Mouse (Mus musculus): Measurements from ENCODE around the gene Atp10b. TPM values are rescaled to one million over a fixed set of nuclear protein-coding genes. Genes with fewer than 3 reads are reported as not detected.

The Atp10b gene
- polyA plus RNA-seq, 1 experiment from 2014 or later: 3.3 TPM

GRCm38 (mm10) chr11:43239804-43240203 lies 90.1 kb downstream of the Atp10b start:
- H3K36me3 ChIP-seq (ENCODE audit: control insufficient read depth, insufficient read depth): peaks cover 10% of the 10 kb centered on the region; the same call in 1 of the 2 replicates
- H3K27me3 ChIP-seq (replicated peaks; ENCODE audit: control insufficient read depth, insufficient read depth, low read length): no peaks in the 10 kb centered on the region
- H3K4me2 ChIP-seq (replicated peaks; ENCODE audit: low read depth): no peak overlapping the region
- WGBS: 95% methylated on average over 8 of the region's 8 CpGs
- no peaks in the 10 kb centered on the region for H3K9me3 ChIP-seq (ENCODE audit: control insufficient read depth)
- H3K9ac ChIP-seq (ENCODE audit: low read depth, low read length): no peak overlapping the region
- no peak overlapping the region for H3K27ac ChIP-seq (ENCODE audit: low read depth, low read length)
- H3K4me1 ChIP-seq (replicated peaks; ENCODE audit: control insufficient read depth, insufficient read depth, low read length): no peaks in the 10 kb centered on the region
- no peak for ATAC-seq
- no peak overlapping the region for H3K4me3 ChIP-seq (ENCODE audit: low read depth, low read length)
- TF ChIP-seq CTCF (IDR thresholded peaks at IDR 0.05; ENCODE audit: low read depth): no peak

DNA sequence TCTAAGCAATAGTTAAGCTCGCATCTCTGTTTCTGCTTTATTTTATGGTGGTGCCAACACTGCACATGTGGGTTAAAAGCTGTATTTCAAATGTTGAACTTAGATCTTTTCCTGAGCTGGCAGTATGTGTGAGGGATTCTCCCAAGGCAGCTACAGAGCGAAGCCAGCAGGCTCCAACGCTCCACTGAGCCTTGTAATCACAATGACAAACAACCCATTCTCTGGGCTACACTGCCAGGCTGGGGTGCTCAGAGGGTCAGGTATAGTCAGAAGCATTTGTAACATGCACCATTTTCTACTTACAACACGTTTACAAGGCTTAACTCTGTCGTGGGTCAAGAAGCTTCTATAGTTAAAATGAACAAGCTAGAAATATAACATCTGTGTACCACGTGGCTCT lies 103.4 kb downstream of the Atp10b start:
- Histone ChIP-seq H3K36me3 (ENCODE audit: control insufficient read depth, insufficient read depth) (no peaks in the 10 kb centered on the region; the same call in 1 of the 2 replicates), H3K27ac (ENCODE audit: low read depth, low read length) (no peak overlapping the region), H3K4me3 (ENCODE audit: low read depth, low read length) (no peak overlapping the region), H3K4me1 (replicated peaks; ENCODE audit: control insufficient read depth, insufficient read depth, low read length) (no peaks in the 10 kb centered on the region), H3K9me3 (ENCODE audit: control insufficient read depth) (no peaks in the 10 kb centered on the region), H3K9ac (ENCODE audit: low read depth, low read length) (no peak overlapping the region), H3K27me3 (replicated peaks; ENCODE audit: control insufficient read depth, insufficient read depth, low read length) (no peaks in the 10 kb centered on the region), H3K4me2 (replicated peaks; ENCODE audit: low read depth) (no peak overlapping the region)
- 38% methylated on average over 6 of the region's 6 CpGs for WGBS
- no peak for TF ChIP-seq CTCF (IDR thresholded peaks at IDR 0.05; ENCODE audit: low read depth)
- no peak for ATAC-seq

GRCm38 (mm10) chr11:43255262-43255661 lies 105.6 kb downstream of the Atp10b start:
- 88% methylated on average over 4 of the region's 4 CpGs for WGBS
- Histone ChIP-seq H3K27ac (ENCODE audit: low read depth, low read length) (no peak overlapping the region), H3K4me1 (replicated peaks; ENCODE audit: control insufficient read depth, insufficient read depth, low read length) (no peaks in the 10 kb centered on the region), H3K9ac (ENCODE audit: low read depth, low read length) (no peak overlapping the region), H3K36me3 (ENCODE audit: control insufficient read depth, insufficient read depth) (peaks cover 5% of the 10 kb centered on the region; the same call in 1 of the 2 replicates), H3K4me2 (replicated peaks; ENCODE audit: low read depth) (no peak overlapping the region), H3K27me3 (replicated peaks; ENCODE audit: control insufficient read depth, insufficient read depth, low read length) (no peaks in the 10 kb centered on the region), H3K9me3 (ENCODE audit: control insufficient read depth) (no peaks in the 10 kb centered on the region), H3K4me3 (ENCODE audit: low read depth, low read length) (no peak overlapping the region)
- ATAC-seq: no peak
- TF ChIP-seq CTCF (IDR thresholded peaks at IDR 0.05; ENCODE audit: low read depth): no peak

- Histone ChIP-seq H3K4me2 (replicated peaks; ENCODE audit: low read depth) (no peak overlapping the region), H3K9me3 (ENCODE audit: control insufficient read depth) (no peaks in the 10 kb centered on the region), H3K27me3 (replicated peaks; ENCODE audit: control insufficient read depth, insufficient read depth, low read length) (no peaks in the 10 kb centered on the region), H3K27ac (ENCODE audit: low read depth, low read length) (no peak overlapping the region), H3K9ac (ENCODE audit: low read depth, low read length) (no peak overlapping the region), H3K4me3 (ENCODE audit: low read depth, low read length) (no peak overlapping the region), H3K36me3 (ENCODE audit: control insufficient read depth, insufficient read depth) (peaks cover 5% of the 10 kb centered on the region; the same call in 1 of the 2 replicates), H3K4me1 (replicated peaks; ENCODE audit: control insufficient read depth, insufficient read depth, low read length) (no peaks in the 10 kb centered on the region)
- no peak for ATAC-seq
- 77% methylated on average over 3 of the region's 3 CpGs for WGBS
- TF ChIP-seq CTCF (IDR thresholded peaks at IDR 0.05; ENCODE audit: low read depth): no peak
Observed at GRCm38 (mm10) chr11:43257291-43257690, 107.6 kb downstream of the Atp10b start.

DNA sequence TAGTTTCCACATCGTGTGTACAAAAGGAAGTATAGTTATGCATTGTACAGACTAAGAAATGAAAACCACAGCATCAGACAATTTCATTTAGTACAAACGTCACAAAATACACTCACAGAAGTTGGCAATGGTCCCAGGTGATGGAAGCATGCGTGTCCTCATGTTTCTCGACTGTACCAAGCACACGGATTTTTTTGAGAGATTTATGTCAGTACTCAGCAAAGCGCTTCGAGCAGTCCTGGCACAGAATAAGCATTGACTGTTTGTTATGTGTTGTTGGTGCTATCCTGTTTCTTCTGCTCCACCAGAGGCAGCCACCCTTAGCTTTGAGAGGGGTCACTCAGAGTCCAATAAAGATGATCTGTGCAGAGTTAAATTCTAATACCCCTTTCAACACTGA lies 108.1 kb downstream of the Atp10b start:
- no peaks in the 10 kb centered on the region for H3K9me3 ChIP-seq (ENCODE audit: control insufficient read depth)
- TF ChIP-seq CTCF (IDR thresholded peaks at IDR 0.05; ENCODE audit: low read depth): no peak
- no peak overlapping the region for H3K4me3 ChIP-seq (ENCODE audit: low read depth, low read length)
- peaks cover 5% of the 10 kb centered on the region; the same call in 1 of the 2 replicates for H3K36me3 ChIP-seq (ENCODE audit: control insufficient read depth, insufficient read depth)
- no peak overlapping the region for H3K27ac ChIP-seq (ENCODE audit: low read depth, low read length)
- no peaks in the 10 kb centered on the region for H3K4me1 ChIP-seq (replicated peaks; ENCODE audit: control insufficient read depth, insufficient read depth, low read length)
- no peak for ATAC-seq
- no peak overlapping the region for H3K9ac ChIP-seq (ENCODE audit: low read depth, low read length)
- no peak overlapping the region for H3K4me2 ChIP-seq (replicated peaks; ENCODE audit: low read depth)
- no peaks in the 10 kb centered on the region for H3K27me3 ChIP-seq (replicated peaks; ENCODE audit: control insufficient read depth, insufficient read depth, low read length)
- 62% methylated on average over 7 of the region's 7 CpGs for WGBS

GRCm38 (mm10) chr11:43263548-43264218 lies 114.0 kb downstream of the Atp10b start:
- ATAC-seq: peak; percentile 57
- Histone ChIP-seq H3K27ac (ENCODE audit: low read depth, low read length) (no peak overlapping the region), H3K36me3 (ENCODE audit: control insufficient read depth, insufficient read depth) (peaks cover 5% of the 10 kb centered on the region; the same call in 1 of the 2 replicates), H3K9me3 (ENCODE audit: control insufficient read depth) (no peaks in the 10 kb centered on the region), H3K4me2 (replicated peaks; ENCODE audit: low read depth) (no peak overlapping the region), H3K4me1 (replicated peaks; ENCODE audit: control insufficient read depth, insufficient read depth, low read length) (no peaks in the 10 kb centered on the region), H3K27me3 (replicated peaks; ENCODE audit: control insufficient read depth, insufficient read depth, low read length) (no peaks in the 10 kb centered on the region), H3K9ac (ENCODE audit: low read depth, low read length) (no peak overlapping the region), H3K4me3 (ENCODE audit: low read depth, low read length) (no peak overlapping the region)
- 42% methylated on average over 3 of the region's 3 CpGs for WGBS
- TF ChIP-seq CTCF (IDR thresholded peaks at IDR 0.05; ENCODE audit: low read depth): peak; percentile 92
